Mouse (Mus musculus) heart, postnatal 25 days (tissue): ENCODE measurements around the gene Ndn. TPM values are rescaled to one million over a fixed set of nuclear protein-coding genes. Genes with fewer than 3 reads are reported as not detected.

ENCODE experiments used
- total RNA-seq, 2 experiments: library from RNA; stranded (reverse); gene quantifications; 2 replicates each; pipeline ENCODE4 v1.2.3; 2021

Ndn gene
- total RNA-seq, 2 experiments from 2014 or later: 5.6 to 5.7 TPM

Other genes with a start within 250 kb of the Ndn start
- gene Magel2, start 30.4 kb downstream of the Ndn start, total RNA-seq: not detected
- gene Mkrn3, start 73.6 kb downstream of the Ndn start, total RNA-seq: under 1 TPM; 0.29 to 0.48 TPM
- 1 to 10 TPM; 1.3 to 1.8 TPM for gene Peg12, start 117.9 kb downstream of the Ndn start, total RNA-seq